Mouse (Mus musculus) cerebellum, adult 8-10 months (tissue): ENCODE measurements at regions not wholly inside any gene's neighbourhood (a gene's known extent, or its start where the extent isn't known, plus 50 kb on each side); places are given as distances from the start of the nearest gene placed in this dataset.
A peak's percentile ranks its signal among the peaks of the same experiment; 100 is the strongest.
"Not testable (repeated sequence)": the region's sequence is repeated elsewhere in the genome, so short reads cannot be mapped to it uniquely, and the experiment has no call there.

ENCODE experiments used
- DNase-seq: peaks from one replicate; pipeline ENCODE4 v3.0.0; 2022

GRCm38 (mm10) chr1:181262496-181262895 is 50.7 kb upstream of the Wdr26 start:
- no peak for DNase-seq

- no peak for DNase-seq
These were observed 51.4 kb upstream of the Wdr26 start for GRCm38 (mm10) chr1:181263216-181263615.

DNA sequence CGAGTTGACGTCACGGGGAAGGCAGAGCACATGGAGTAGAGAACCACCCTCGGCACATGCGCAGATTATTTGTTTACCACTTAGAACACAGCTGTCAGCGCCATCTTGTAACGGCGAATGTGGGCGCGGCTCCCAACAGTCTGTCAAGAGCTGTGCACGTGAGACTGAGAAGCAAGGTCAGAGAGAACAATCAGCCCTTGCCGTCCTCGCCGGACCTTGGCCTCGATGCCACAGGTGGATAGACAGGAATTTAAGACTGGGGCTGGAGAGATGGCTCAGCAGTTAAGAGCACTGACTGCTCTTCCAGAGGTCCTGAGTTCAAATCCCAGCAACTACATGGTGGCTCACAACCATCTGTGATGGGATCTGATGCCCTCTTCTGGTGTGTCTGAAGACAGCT is 58.7 kb upstream of the Wdr26 start:
- DNase-seq, result not testable (repeated sequence)

- no peak for DNase-seq
These were observed 59.4 kb upstream of the Wdr26 start for GRCm38 (mm10) chr1:181271164-181271563.

GRCm38 (mm10) chr1:181271821-181272220 is 60.0 kb upstream of the Wdr26 start:
- no peak for DNase-seq

DNA sequence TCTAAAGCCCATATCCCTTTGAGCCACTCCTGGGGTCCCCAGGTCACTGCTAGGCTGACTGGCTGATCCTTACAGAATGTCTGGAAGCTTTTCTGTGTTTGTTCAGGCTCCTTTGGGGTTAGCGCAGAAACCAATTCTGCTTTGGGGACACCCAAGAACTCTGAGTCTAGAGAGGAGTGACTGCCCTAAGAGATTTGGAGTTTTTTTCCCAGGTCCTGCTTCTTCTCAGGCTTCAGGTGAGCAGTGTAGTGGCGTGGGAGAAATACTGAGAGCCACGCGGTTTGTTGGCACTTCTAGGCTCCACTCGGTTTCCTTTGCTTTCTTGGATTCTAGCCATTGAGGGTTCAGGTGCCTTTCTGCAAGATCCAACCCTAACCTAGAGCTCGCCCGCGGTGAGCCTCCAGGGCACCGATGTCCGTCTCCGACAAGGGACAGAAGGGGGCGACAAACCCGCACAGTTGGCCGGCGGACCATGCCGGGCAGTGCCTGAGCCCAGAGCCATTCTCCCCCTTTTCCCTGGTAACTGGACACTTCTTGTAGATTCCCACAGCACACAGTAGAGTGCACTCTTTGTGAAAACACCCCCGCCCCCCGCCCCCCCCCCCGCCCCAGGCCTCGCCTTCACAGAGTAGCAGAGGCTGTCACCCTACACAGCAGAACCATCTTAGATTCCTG is 61.0 kb upstream of the Wdr26 start:
- peak; percentile 68 for DNase-seq

DNA sequence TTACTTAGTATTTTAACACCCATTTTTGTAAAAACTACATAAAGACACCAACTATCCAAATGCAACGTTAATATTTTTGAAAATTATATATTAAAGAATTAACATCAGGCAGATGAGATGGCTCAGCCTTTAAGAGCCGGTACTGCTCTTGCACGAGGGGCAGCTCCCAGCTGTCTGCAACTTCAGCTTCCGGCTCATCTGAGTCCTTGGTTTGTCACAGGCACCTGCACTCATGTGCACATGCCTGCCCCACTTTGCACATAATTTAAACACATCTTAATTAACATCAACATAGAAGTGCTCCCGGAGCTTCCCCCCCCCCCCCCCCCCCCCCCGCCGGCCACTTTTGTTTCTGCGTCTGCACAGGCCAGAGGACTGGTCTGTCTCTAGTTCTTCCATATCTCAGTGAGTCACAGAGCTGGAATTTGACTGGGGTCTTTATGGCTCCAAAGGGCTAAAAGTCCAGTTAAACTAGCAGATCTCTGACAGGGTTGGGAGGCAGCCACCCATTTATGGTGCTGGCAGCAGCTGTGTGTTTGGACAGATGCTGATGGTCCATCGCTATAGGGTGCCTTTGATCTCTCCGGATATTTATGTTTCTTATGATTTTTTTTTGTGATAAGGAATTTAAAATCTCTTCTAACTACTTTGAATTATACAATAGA is 61.9 kb upstream of the Wdr26 start:
- DNase-seq, result no peak

DNA sequence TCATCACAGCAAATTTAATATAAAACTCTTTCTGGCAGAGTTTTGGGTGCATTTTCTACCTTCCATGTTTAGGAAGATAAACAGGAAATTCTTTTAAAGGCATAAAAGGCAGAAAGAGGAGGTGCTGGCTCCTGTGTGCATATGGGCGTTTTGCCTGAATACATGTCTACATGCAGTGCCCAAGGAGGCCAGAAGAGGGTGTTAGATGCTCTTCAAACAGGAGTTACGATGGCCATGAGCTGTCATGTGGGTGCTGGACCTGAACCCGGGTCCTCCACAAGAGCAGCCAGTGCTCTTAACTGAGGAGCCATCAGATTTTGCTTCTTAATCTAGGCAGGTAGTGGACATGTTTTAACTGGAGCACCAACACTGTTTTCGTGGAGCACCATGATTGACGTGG is 69.0 kb upstream of the Wdr26 start:
- no peak for DNase-seq

- not testable (repeated sequence) for DNase-seq
These were observed 69.4 kb upstream of the Cnih3 start for GRCm38 (mm10) chr1:181282986-181283385.

GRCm38 (mm10) chr1:181283539-181283938 is 68.9 kb upstream of the Cnih3 start:
- not testable (repeated sequence) for DNase-seq

- no peak for DNase-seq
These were observed 67.9 kb upstream of the Cnih3 start for GRCm38 (mm10) chr1:181284301-181285197.

DNA sequence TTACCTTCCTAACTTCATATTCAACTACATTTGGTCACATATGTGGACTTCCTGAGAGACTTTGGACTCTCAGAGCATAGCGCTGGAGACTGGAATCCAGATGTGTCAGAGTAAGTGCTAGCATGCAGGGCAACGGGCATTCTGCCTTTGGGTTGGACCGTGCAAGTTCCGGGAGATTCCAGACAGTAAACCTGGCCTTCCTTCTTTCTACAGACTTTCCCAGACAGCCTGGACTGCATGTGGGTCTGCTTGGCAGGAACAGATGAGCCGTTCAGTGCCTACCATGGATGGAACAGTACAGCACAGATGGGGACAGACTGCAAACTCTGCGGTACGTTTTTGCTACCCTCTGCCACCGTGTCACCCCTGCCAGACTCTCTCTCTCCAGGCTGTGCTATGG is 66.8 kb upstream of the Cnih3 start:
- no peak for DNase-seq

- DNase-seq, result no peak
These were observed 66.3 kb upstream of the Cnih3 start for GRCm38 (mm10) chr1:181286146-181286545.

- no peak for DNase-seq
These were observed 65.3 kb upstream of the Cnih3 start for GRCm38 (mm10) chr1:181287166-181287565.

DNA sequence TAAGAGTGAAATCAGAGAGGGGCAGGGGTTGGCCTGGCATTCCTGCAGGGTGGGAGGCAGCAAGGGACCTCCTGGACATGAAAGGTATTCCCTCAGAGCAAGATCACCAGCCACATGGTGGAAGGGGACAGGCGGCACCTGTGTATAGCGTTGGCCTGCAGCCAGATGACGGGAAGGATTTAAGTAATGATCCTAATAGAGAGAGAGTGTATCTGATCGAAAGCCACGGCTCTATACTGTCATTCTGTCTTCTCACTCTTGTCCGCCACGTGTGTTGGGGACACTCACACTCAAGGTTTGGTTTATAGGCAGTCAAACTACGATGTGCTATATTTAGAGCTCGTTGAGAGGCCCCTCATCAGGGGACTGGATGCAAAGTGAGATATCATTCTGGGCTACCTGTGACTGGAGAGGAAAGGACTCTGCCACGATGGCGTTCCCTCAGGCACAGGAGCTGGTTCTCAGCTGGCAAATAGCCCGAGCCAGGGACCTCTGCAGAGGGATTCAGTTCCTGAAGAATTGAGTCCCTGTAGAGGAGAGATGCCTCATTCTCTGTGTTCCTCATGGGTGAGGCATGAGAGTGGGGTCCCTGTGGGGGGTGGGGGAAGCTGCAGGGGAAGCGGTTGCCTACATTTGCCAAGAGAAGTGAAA is 62.9 kb upstream of the Cnih3 start:
- DNase-seq, result no peak

DNA sequence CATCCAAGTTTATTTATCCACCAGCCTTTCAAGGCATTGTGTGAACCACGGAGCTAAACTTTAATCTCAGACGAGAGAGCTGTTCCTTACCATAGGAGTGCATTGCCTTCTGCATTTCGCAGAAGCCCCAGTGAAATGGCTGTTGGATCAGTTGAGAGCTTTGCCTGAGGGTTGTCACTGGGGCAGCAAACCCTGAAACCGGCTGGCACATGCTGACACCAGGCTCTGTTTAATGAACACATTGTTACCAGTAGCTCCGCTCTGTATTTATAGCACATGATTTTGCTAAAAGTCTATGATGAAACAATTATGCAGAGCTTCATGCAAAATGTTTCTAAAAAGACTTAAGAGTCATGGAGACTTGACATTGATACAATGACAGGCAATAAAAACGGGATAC is 61.2 kb upstream of the Cnih3 start:
- no peak for DNase-seq

- DNase-seq, result no peak
These were observed 60.5 kb upstream of the Cnih3 start for GRCm38 (mm10) chr1:181291966-181292365.

- no peak for DNase-seq
These were observed 59.2 kb upstream of the Cnih3 start for GRCm38 (mm10) chr1:181293079-181293865.

DNA sequence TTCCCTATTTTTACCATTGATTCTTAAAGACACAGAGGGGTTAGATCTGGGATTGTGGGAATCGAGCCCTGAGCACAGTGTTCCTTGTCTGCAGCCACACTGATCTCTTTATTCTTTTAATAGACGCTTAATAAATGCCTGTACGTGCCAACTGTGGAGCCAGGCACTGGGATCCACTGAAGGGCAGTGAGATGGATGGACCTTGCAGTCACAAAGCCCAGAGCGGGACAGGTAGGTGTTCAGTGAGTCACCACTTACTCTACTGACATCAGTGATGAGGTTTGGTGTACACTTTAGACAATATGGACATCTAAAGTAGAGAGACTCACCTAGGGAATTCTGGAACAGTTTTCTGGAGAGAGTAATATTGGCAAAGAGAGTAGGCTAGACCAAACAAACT is 56.8 kb upstream of the Cnih3 start:
- no peak for DNase-seq

DNA sequence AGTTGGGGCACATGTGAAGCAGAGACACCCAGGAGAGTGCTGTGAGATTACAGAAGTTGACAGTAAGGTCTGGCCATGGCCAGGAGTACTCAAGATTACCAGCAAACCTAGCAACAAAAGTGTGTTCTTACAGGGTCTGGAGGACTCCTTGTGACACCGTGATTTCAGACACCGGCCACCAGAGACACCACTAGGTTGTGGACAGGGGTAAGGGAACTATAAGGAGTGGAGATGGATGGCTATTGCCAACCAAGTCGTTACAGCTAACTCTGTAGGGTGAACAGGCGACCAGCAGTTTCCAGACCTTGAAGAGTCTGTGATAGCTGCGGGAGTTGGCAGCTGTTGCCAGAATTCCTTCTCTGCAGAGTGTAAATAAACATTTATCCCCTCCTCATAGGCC is 54.4 kb upstream of the Cnih3 start:
- no peak for DNase-seq

DNA sequence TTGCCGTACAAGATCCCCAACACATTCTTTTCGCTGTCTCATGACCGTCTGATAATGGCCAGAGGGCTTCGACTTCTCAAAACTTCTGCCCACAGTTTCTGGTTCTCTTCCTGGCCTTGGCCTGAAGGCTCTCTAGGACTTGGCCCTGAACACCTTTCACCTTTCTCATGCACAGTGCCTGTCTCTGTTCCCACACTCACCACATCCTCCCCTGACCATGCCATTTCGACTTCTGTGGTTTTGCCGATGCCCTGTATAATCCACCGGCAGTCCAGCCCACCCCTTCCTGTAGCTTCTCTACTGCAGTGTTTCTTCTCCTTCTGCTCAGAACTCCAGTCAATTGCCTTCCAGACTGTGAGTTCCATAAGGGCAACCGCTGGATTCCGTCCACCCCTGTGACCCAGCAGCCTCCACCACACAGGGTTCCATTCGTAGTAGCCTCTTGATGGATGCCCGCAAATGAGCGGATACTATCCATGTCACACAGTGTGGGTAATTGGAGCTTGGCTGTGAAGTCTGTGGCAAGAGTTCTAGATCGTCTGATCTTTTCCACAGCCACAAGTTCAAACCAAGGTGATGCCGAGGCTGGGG is 53.3 kb upstream of the Cnih3 start:
- no peak for DNase-seq

- DNase-seq, result no peak
These were observed 52.6 kb upstream of the Cnih3 start for GRCm38 (mm10) chr1:181299826-181300225.
